ENCODE assay signal across 9 mouse cellular contexts in the genomic region with DNA sequence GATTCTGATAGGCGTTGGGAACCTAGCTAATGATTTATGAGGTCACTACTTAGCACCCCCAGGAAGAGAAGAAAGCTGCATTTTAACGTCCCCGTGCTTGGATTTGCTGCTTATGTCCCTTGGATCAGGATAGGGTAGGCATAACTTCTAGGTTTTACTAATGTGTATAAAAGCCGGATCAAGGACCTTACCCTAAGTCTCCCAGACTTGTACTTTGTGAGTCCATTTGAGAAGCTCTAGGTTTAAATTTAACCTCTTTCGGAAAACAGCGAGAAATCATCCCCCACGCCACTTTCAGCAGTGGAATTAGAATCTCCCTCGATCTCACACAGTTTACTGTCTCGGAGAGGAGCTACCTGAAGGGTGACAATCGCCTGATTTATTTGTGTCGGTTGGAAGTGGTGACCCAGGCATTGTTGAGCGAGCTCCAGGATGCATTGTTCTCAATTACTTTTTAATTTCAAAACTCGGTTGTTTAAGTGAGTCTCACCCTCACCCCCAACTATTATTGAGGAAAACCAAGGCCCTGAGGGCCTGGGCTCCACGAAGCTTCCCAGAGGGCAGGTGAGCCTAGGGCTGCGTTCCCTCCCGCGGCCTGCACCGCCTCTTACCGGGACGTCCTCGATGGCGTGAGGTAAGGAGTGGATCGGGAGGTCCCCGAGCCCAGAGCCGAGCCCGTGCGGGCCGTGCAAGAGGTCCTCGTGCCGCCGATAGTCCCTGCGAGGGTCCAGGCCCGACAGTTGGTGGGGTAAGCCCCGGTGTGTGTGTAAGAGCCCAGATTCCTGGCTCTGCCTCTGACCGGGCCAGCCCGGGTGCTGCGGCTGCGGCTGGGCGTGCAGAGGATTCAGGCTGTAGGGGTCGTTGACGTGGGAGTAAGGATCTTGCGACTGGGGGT. TPM values are rescaled to one million over a fixed set of nuclear protein-coding genes. Genes with fewer than 3 reads are reported as not detected.
DNase-seq lines count a peak whose midpoint lies in the region; ATAC-seq and TF ChIP-seq lines count a peak whose summit lies in the region.
"Had no signal": no experiment of that assay in that cellular context is flagged by ENCODE, and none has a peak within 500 bp of the region (broad histone marks: within the 10 kb centered on the region; RNA-seq: fewer than 3 reads in every experiment).

No protein-coding gene starts in this region.

- H3K36me3 ChIP-seq in intestine, embryonic 15.5 days, result no peaks in the 10 kb centered on the region
- H3K36me3 ChIP-seq in intestine, embryonic 16.5 days (ENCODE audit: control insufficient read depth, insufficient read depth, low read length), result no peaks in the 10 kb centered on the region
- H3K36me3 ChIP-seq in hindbrain, embryonic 16.5 days (ENCODE audit: control insufficient read depth, insufficient read depth, low read length), result no peaks in the 10 kb centered on the region

- H3K9me3 ChIP-seq in intestine, embryonic 15.5 days, result no peaks in the 10 kb centered on the region
- no peaks in the 10 kb centered on the region for H3K9me3 ChIP-seq in intestine, embryonic 16.5 days (ENCODE audit: control insufficient read depth, low read length)
- H3K9me3 ChIP-seq in hindbrain, embryonic 16.5 days (ENCODE audit: control insufficient read depth, low read length), result no peaks in the 10 kb centered on the region

- ATAC-seq in intestine, embryonic 15.5 days, result no peak
- ATAC-seq in intestine, embryonic 16.5 days, result no peak
- ATAC-seq in hindbrain, embryonic 16.5 days, result 0 out of 2 replicates have a peak, but pooled peaks have one; percentile 12

- no peak overlapping the region for H3K27ac ChIP-seq in intestine, embryonic 15.5 days
- no peak overlapping the region for H3K27ac ChIP-seq in intestine, embryonic 16.5 days (ENCODE audit: low read length)
- peak overlapping the region; percentile 62 for H3K27ac ChIP-seq in hindbrain, embryonic 16.5 days (ENCODE audit: low read depth, low read length)
- no peak overlapping the region for H3K27ac ChIP-seq in gastrocnemius, adult 2 months

- intact Hi-C loops in gastrocnemius, postnatal 14 days (cut with DNase I; ENCODE audit: low total_unique reads), result no loop called here
- intact Hi-C loops in gastrocnemius, adult 2 months (cut with DNase I), result no loop called here

- no peak for TF ChIP-seq CTCF in brain, embryonic 14.5 days (IDR thresholded peaks at IDR 0.05; ENCODE audit: borderline replicate concordance, extremely low read depth, insufficient read depth, insufficient read length)
- TF ChIP-seq CTCF in gastrocnemius, adult 2 months (IDR thresholded peaks at IDR 0.05), result no peak

- DNase-seq in brain, embryonic 14.5 days (ENCODE audit: low read depth), result peak; percentile 55
- peak; percentile 75 for DNase-seq in neural tube, embryonic 10.5 days (ENCODE audit: extremely low spot score, low spot score)
- no peak for DNase-seq in thymus, postnatal 10 days (ENCODE audit: low spot score in 2 of 2)
- no peak for DNase-seq in gastrocnemius, postnatal 14 days
- DNase-seq in gastrocnemius, adult 2 months, result no peak

- WGBS in intestine, embryonic 15.5 days, result 1% methylated on average over 42 of the region's 42 CpGs
- 3% methylated on average over 42 of the region's 42 CpGs for WGBS in intestine, embryonic 16.5 days
- WGBS in hindbrain, embryonic 16.5 days, result 4% methylated on average over 42 of the region's 42 CpGs

- peaks cover 66% of the 10 kb centered on the region for H3K27me3 ChIP-seq in intestine, embryonic 15.5 days (replicated peaks)
- H3K27me3 ChIP-seq in intestine, embryonic 16.5 days (replicated peaks; ENCODE audit: control insufficient read depth, insufficient read depth, low read length), result peaks cover 48% of the 10 kb centered on the region
- H3K27me3 ChIP-seq in hindbrain, embryonic 16.5 days (replicated peaks; ENCODE audit: control insufficient read depth, insufficient read depth, low read length), result peaks cover 18% of the 10 kb centered on the region

- 0 out of 2 replicates have a peak overlapping the region, but pooled peaks have one; percentile 1 for H3K9ac ChIP-seq in intestine, embryonic 15.5 days
- H3K9ac ChIP-seq in intestine, embryonic 16.5 days (ENCODE audit: low read depth, low read length), result no peak overlapping the region
- peak overlapping the region; percentile 49 for H3K9ac ChIP-seq in hindbrain, embryonic 16.5 days (ENCODE audit: low read depth, low read length)

- H3K4me2 ChIP-seq in intestine, embryonic 15.5 days (replicated peaks), result peak overlapping the region; percentile 31
- no peak overlapping the region for H3K4me2 ChIP-seq in intestine, embryonic 16.5 days (ENCODE audit: low read depth, low read length)
- H3K4me2 ChIP-seq in hindbrain, embryonic 16.5 days (ENCODE audit: low read length), result peak overlapping the region; percentile 27

- peak overlapping the region; percentile 23; the same call in 1 of the 2 replicates for H3K4me3 ChIP-seq in intestine, embryonic 15.5 days (replicated peaks)
- H3K4me3 ChIP-seq in intestine, embryonic 16.5 days (ENCODE audit: low read length), result no peak overlapping the region
- H3K4me3 ChIP-seq in hindbrain, embryonic 16.5 days (ENCODE audit: low read length), result peak overlapping the region; percentile 51
- H3K4me3 ChIP-seq in gastrocnemius, adult 2 months, result no peak overlapping the region

- TF ChIP-seq POLR2A in brain, embryonic 14.5 days (IDR thresholded peaks at IDR 0.05; ENCODE audit: borderline replicate concordance, extremely low read depth, insufficient read depth, insufficient read length, poor library complexity, severe bottlenecking), result no peak

- peaks cover 16% of the 10 kb centered on the region for H3K4me1 ChIP-seq in intestine, embryonic 15.5 days (replicated peaks)
- peaks cover 16% of the 10 kb centered on the region for H3K4me1 ChIP-seq in intestine, embryonic 16.5 days (ENCODE audit: control insufficient read depth, insufficient read depth, low read length)
- peaks cover 3% of the 10 kb centered on the region for H3K4me1 ChIP-seq in hindbrain, embryonic 16.5 days (ENCODE audit: control insufficient read depth, insufficient read depth, low read depth, low read length)

RNA-seq across cellular contexts. Expression of gene Tfap2a, which starts 10.2 kb away (rescaled TPM):
- 0.19 and 0.21 TPM in 2 replicates for polyA plus RNA-seq in intestine, embryonic 15.5 days (2015; fragmentation: Nextera tagmentation; extraction: Ambion mirVana)
- 0.16 and 0.24 TPM in 2 replicates for polyA plus RNA-seq in intestine, embryonic 16.5 days (2015; fragmentation: Nextera tagmentation; extraction: Ambion mirVana)
- polyA plus RNA-seq in brain, embryonic 14.5 days (2012; rRNA removed), result 5.2 and 19.9 TPM in 2 replicates
- polyA plus RNA-seq in hindbrain, embryonic 16.5 days (2015; fragmentation: Nextera tagmentation; extraction: Ambion mirVana), result 8.4 and 9.0 TPM in 2 replicates
- not detected for total RNA-seq in gastrocnemius, postnatal 14 days (2021)
- total RNA-seq in gastrocnemius, adult 2 months (2021), result under 1 TPM in 1 of 2 experiments, not detected in 1; 0.06 TPM
- polyA plus RNA-seq: liver, embryonic 16.5 days had no signal

Comparison
In these comparisons a context has a peak if more than half of its experiments do, and no peak if none do; other contexts are left out.
1. H3K4me3 ChIP-seq: peak in intestine, embryonic 15.5 days (single experiment) and hindbrain, embryonic 16.5 days (single experiment); none in intestine, embryonic 16.5 days (single experiment) and gastrocnemius, adult 2 months (single experiment).
2. DNase-seq: peak in brain, embryonic 14.5 days (single experiment) and neural tube, embryonic 10.5 days (single experiment); none in thymus, postnatal 10 days (0 of 2), gastrocnemius, postnatal 14 days (single experiment) and gastrocnemius, adult 2 months (single experiment).